8 mouse cellular contexts compared by ENCODE assay signal in the genomic region with DNA sequence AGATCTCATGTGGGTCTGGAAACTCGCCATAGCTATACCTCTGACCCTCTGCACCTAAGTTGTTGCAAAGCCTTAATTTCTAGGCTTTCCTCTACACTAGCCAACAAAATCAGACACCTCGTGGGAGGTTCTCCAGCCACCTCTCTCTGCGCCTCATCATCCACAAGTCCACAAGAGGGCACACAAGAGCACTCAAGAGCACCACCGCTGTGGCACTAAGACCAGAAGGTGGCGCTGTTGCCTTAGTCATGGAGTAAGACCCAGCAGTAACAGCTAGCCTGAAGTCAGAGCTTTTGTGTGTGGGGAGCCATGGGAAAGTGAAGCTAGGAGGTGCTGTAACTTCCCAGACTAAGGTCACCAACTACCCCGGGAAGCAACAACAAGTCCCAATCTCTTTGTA. TPM values are rescaled to one million over a fixed set of nuclear protein-coding genes. Genes with fewer than 3 reads are reported as not detected.
A peak's percentile ranks its signal among the peaks of the same experiment; 100 is the strongest.
DNase-seq lines count a peak whose midpoint lies in the region; ATAC-seq lines count a peak whose summit lies in the region.

No protein-coding gene starts in this region.

- H3K9me3 ChIP-seq in hindbrain, embryonic 10.5 days = no peaks in the 10 kb centered on the region
- no peaks in the 10 kb centered on the region for H3K9me3 ChIP-seq in lung, embryonic 16.5 days (ENCODE audit: control insufficient read depth, low read length)

- H3K9ac ChIP-seq in lung, embryonic 16.5 days (ENCODE audit: low read length) = no peak overlapping the region

- peak; percentile 91 for DNase-seq in MN1 (ENCODE audit: low spot score)
- peak; percentile 92 for DNase-seq in cerebellum, adult 9-10 months
- peak; percentile 93 for DNase-seq in hindbrain, embryonic 10.5 days (ENCODE audit: low spot score)
- DNase-seq in layer of hippocampus, adult 9-10 months (ENCODE audit: low spot score) = peak; percentile 96
- peak; percentile 88 for DNase-seq in ovary, postnatal 36 days (ENCODE audit: low spot score)
- peak; percentile 88 for DNase-seq in thymus, postnatal 14 days

- H3K4me1 ChIP-seq in hindbrain, embryonic 10.5 days (replicated peaks) = 0 out of 2 replicates have a peak, but pooled peaks cover 5% of the 10 kb centered on the region
- H3K4me1 ChIP-seq in lung, embryonic 16.5 days (replicated peaks; ENCODE audit: control insufficient read depth, insufficient read depth, low read length) = no peaks in the 10 kb centered on the region

- no peaks in the 10 kb centered on the region for H3K27me3 ChIP-seq in hindbrain, embryonic 10.5 days (ENCODE audit: insufficient read depth, poor library complexity, severe bottlenecking)
- no peaks in the 10 kb centered on the region for H3K27me3 ChIP-seq in lung, embryonic 16.5 days (ENCODE audit: control insufficient read depth, insufficient read depth, low read depth, low read length)

- no peak overlapping the region for H3K27ac ChIP-seq in hindbrain, embryonic 10.5 days
- H3K27ac ChIP-seq in lung, embryonic 16.5 days (ENCODE audit: low read length) = no peak overlapping the region

- no peaks in the 10 kb centered on the region for H3K36me3 ChIP-seq in hindbrain, embryonic 10.5 days
- H3K36me3 ChIP-seq in lung, embryonic 16.5 days (ENCODE audit: control insufficient read depth, insufficient read depth, low read length) = no peaks in the 10 kb centered on the region

- no peak overlapping the region for H3K4me2 ChIP-seq in lung, embryonic 16.5 days (ENCODE audit: low read depth, low read length)

- 3% methylated on average over 6 of the region's 6 CpGs for WGBS in hindbrain, embryonic 10.5 days
- under 1% methylated on average over 6 of the region's 6 CpGs for WGBS in lung, embryonic 16.5 days

- H3K4me3 ChIP-seq in hindbrain, embryonic 10.5 days = no peak overlapping the region
- no peak overlapping the region for H3K4me3 ChIP-seq in lung, embryonic 16.5 days (ENCODE audit: low read length)

- ATAC-seq in frontal cortex, adult (ENCODE audit: low TSS enrichment) = peak; percentile 96
- ATAC-seq in lung, embryonic 16.5 days (ENCODE audit: low read depth) = peak; percentile 91

RNA-seq across cellular contexts. Expression of a gene that starts 53.6 kb away (rescaled TPM):
- 21.2 and 23.7 TPM in 2 replicates for polyA plus RNA-seq in hindbrain, embryonic 10.5 days (2016; fragmentation: Nextera tagmentation; extraction: Ambion mirVana)
- polyA plus RNA-seq in lung, embryonic 16.5 days (2015; fragmentation: Nextera tagmentation; extraction: Ambion mirVana) = 16.5 and 17.2 TPM in 2 replicates
